Comparison of ENCODE assay signal across 22 mouse cellular contexts in genomic region chr2:21800045-21800444, GRCm38 (mm10).
"Had no signal": no experiment of that assay in that cellular context is flagged by ENCODE, and none has a peak within 500 bp of the region (broad histone marks: within the 10 kb centered on the region; RNA-seq: fewer than 3 reads in every experiment).

No protein-coding gene starts in this region.

- H3K27ac ChIP-seq: gastrocnemius, adult 2 months; heart, embryonic 10.5 days; hindbrain, embryonic 13.5 days; hindbrain, embryonic 15.5 days; hindbrain, postnatal 0 days; limb, embryonic 10.5 days; limb, embryonic 12.5 days; liver, embryonic 13.5 days; liver, embryonic 15.5 days had no signal

- H3K9me3 ChIP-seq: heart, embryonic 10.5 days; heart, embryonic 12.5 days; hindbrain, embryonic 13.5 days; hindbrain, embryonic 15.5 days; limb, embryonic 10.5 days; limb, embryonic 12.5 days; liver, embryonic 13.5 days; liver, embryonic 15.5 days had no signal

- H3K9ac ChIP-seq: heart, embryonic 12.5 days; hindbrain, embryonic 13.5 days; hindbrain, embryonic 15.5 days; limb, embryonic 12.5 days; liver, embryonic 13.5 days; liver, embryonic 15.5 days; liver, postnatal 0 days had no signal

- DNase-seq: gastrocnemius, adult 2 months; gastrocnemius, postnatal 10 days; gastrocnemius, postnatal 25 days; heart, adult 18-20 months; heart, postnatal 10 days; kidney, adult 18-20 months; kidney, adult 8-10 months; kidney, postnatal 14 days; kidney, postnatal 36 days; liver; liver, embryonic 13.5 days; liver, postnatal 0 days had no signal

- ATAC-seq: hindbrain, postnatal 0 days; intestine, embryonic 16.5 days; liver, postnatal 0 days had no signal

- H3K36me3 ChIP-seq: heart, embryonic 10.5 days; heart, embryonic 12.5 days; hindbrain, embryonic 13.5 days; hindbrain, embryonic 15.5 days; limb, embryonic 10.5 days; limb, embryonic 12.5 days; liver, embryonic 13.5 days; liver, embryonic 15.5 days had no signal

- H3K4me3 ChIP-seq: gastrocnemius, adult 2 months; heart, embryonic 10.5 days; heart, embryonic 12.5 days; hindbrain, embryonic 13.5 days; hindbrain, embryonic 15.5 days; limb, embryonic 10.5 days; limb, embryonic 12.5 days; liver, embryonic 13.5 days; liver, embryonic 15.5 days had no signal

- H3K27me3 ChIP-seq: heart, embryonic 12.5 days; hindbrain, embryonic 13.5 days; hindbrain, embryonic 15.5 days; limb, embryonic 12.5 days; liver, embryonic 13.5 days; liver, embryonic 15.5 days had no signal

- H3K4me1 ChIP-seq: heart, embryonic 10.5 days; heart, embryonic 12.5 days; hindbrain, embryonic 13.5 days; hindbrain, embryonic 15.5 days; limb, embryonic 10.5 days; limb, embryonic 12.5 days; liver, embryonic 13.5 days; liver, embryonic 15.5 days had no signal

- H3K4me2 ChIP-seq: heart, embryonic 12.5 days; hindbrain, embryonic 13.5 days; hindbrain, embryonic 15.5 days; limb, embryonic 12.5 days; liver, embryonic 11.5 days; liver, embryonic 13.5 days; liver, embryonic 15.5 days had no signal
